Mouse (Mus musculus): ENCODE data around the gene Tnfrsf25.

The Tnfrsf25 gene

GRCm38 (mm10) chr4:152092751-152093293, 22.9 kb upstream of the Tnfrsf25 start:
- no peak for DNase-seq (ENCODE audit: low spot score)

GRCm38 (mm10) chr4:152094233-152094632, 21.5 kb upstream of the Tnfrsf25 start:
- no peak for DNase-seq (ENCODE audit: low spot score)

GRCm38 (mm10) chr4:152095937-152096910, 19.5 kb upstream of the Tnfrsf25 start:
- DNase-seq (ENCODE audit: low spot score): no peak

GRCm38 (mm10) chr4:152096927-152097326, 18.8 kb upstream of the Tnfrsf25 start:
- no peak for DNase-seq (ENCODE audit: low spot score)

GRCm38 (mm10) chr4:152097911-152098799, 17.6 kb upstream of the Tnfrsf25 start:
- DNase-seq (ENCODE audit: low spot score): no peak

DNA sequence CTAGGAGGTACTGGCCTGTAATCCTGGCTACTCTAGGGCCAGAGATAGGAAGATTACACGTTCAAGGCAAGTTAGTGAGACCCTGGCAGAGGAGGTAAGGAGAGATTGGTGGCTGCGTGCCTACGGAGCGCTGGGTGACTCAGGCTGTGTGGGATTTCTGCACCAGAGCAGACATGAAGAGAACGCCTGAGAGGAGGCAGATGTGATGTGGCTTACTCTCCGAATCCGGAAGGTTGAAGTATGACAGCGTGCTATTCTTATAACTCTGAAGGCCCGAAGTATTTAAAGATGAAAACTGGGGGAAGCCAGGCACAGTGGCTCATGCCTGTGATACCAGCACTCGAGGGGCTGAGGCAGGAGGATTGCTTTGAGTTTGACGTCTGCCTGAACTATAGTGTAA, 15.2 kb upstream of the Tnfrsf25 start:
- DNase-seq (ENCODE audit: low spot score): no peak

DNA sequence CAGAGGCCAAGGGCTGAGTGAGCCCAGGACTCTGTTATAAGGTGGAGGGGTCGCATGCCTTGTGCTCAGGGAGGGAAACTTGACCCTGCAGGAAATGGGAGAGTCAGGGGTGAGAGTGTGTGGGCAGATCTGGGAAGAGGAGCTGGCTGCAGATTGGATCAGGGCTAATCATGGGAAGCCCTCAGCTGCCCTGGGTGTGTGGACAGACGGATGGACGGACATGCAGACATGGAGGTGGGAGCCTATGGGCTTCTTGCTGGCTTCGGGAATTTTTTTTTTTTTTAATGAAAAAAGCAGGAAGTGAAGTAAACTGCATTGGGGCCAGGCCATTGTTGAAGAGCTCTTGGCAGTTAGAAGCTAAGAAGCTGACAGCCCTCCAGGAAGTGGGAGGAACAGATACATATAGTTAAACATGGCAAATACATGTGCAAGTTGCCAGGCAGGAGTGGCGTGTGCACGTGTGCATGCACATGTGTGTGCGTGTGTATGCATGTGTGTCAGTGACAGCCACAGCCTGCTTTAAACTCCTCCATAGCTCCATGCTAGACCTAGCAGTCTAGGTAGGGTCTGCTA, 14.6 kb upstream of the Tnfrsf25 start:
- no peak for DNase-seq (ENCODE audit: low spot score)

DNA sequence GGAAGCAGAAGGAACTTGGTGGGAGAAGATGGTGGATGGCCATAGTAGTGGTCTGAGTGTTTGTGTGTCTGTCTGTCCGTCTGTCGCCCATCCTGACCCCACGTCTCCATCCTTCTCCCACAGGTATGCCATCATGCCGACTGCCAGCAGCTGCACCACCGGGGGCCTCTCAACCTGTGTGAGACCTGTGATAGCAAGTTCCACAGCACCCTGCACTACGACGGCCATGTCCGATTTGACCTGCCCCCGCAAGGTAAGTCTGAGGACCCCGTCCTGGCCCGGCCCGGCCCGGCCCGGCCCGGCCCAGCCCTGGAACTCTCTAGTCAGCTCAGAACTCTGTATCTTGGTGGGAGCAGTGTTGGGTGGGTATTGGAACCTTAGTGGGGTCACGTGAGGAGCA, 13.8 kb upstream of the Tnfrsf25 start:
- DNase-seq (ENCODE audit: low spot score): no peak

GRCm38 (mm10) chr4:152103025-152103424, 12.7 kb upstream of the Tnfrsf25 start:
- no peak for DNase-seq (ENCODE audit: low spot score)

- DNase-seq (ENCODE audit: low spot score): no peak
Observed at GRCm38 (mm10) chr4:152106746-152107145, 9.0 kb upstream of the Tnfrsf25 start.

DNA sequence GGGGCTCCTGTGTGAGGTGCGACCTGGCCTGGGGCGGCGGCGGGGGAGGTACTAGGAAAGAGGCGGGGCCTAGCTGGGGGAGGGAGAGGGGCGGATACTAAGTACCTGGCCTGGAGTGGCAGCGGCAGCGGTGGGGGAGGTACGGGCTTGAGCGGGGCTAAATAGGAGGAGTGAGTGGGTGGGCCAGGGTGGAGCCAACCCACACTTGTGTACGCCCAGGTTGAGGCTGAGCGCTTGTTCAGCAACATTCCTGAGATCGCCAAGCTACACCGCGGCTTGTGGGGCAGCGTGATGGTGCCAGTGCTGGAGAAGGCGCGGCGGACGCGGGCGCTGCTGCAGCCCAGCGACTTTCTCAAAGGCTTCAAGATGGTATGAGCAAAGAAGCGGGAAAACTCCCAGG, 8.2 kb upstream of the Tnfrsf25 start:
- no peak for DNase-seq (ENCODE audit: low spot score)

DNA sequence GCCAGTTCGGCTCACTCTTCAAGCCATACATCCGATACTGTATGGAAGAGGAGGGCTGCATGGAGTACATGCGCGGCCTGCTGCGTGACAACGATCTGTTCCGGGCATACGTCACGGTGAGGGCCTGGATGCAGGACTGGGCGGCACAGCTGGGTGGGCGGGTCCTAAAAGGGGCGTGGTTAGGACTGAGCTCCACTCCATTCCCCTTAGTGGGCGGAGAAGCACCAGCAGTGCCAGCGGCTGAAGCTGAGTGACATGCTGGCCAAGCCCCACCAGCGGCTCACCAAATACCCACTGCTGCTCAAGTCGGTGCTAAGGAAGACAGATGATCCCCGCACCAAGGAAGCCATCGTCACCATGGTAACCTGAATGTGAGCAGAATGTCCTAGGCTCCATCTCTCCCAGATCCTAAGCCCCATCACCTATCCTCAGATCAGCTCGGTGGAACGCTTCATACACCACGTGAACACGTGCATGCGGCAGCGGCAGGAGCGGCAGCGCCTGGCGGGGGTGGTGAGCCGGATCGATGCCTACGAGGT, 7.7 kb upstream of the Tnfrsf25 start:
- no peak for DNase-seq (ENCODE audit: low spot score)

DNA sequence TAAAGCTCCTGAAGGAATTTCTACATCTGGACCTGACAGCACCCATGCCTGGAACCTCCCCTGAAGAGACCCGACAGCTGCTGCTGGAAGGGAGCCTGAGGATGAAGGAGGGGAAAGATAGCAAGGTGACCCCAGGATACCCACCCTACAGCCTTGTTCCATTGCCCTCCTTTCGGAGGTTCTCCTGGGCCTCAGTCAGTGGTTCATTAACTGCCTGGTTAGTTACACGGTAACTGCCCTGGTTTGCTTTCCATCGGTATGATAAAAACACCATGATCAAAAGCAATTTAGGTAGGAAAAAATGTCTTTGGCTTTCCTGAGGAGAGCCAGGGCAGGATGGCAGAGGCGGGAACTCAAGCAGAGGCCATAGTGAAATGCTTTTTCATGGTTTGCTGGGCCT, 7.1 kb upstream of the Tnfrsf25 start:
- no peak for DNase-seq (ENCODE audit: low spot score)

- DNase-seq (ENCODE audit: low spot score): no peak
Observed at GRCm38 (mm10) chr4:152109509-152109908, 6.2 kb upstream of the Tnfrsf25 start.

GRCm38 (mm10) chr4:152110689-152111088, 5.0 kb upstream of the Tnfrsf25 start:
- DNase-seq (ENCODE audit: low spot score): no peak

GRCm38 (mm10) chr4:152112329-152112728, 3.4 kb upstream of the Tnfrsf25 start:
- DNase-seq (ENCODE audit: low spot score): no peak

GRCm38 (mm10) chr4:152114080-152114479, 1.7 kb upstream of the Tnfrsf25 start:
- no peak for DNase-seq (ENCODE audit: low spot score)

- no peak for DNase-seq (ENCODE audit: low spot score)
Observed at GRCm38 (mm10) chr4:152117538-152117937, 1.8 kb downstream of the Tnfrsf25 start.

- DNase-seq (ENCODE audit: low spot score): no peak
Observed at GRCm38 (mm10) chr4:152119396-152120292, 3.9 kb downstream of the Tnfrsf25 start.

DNA sequence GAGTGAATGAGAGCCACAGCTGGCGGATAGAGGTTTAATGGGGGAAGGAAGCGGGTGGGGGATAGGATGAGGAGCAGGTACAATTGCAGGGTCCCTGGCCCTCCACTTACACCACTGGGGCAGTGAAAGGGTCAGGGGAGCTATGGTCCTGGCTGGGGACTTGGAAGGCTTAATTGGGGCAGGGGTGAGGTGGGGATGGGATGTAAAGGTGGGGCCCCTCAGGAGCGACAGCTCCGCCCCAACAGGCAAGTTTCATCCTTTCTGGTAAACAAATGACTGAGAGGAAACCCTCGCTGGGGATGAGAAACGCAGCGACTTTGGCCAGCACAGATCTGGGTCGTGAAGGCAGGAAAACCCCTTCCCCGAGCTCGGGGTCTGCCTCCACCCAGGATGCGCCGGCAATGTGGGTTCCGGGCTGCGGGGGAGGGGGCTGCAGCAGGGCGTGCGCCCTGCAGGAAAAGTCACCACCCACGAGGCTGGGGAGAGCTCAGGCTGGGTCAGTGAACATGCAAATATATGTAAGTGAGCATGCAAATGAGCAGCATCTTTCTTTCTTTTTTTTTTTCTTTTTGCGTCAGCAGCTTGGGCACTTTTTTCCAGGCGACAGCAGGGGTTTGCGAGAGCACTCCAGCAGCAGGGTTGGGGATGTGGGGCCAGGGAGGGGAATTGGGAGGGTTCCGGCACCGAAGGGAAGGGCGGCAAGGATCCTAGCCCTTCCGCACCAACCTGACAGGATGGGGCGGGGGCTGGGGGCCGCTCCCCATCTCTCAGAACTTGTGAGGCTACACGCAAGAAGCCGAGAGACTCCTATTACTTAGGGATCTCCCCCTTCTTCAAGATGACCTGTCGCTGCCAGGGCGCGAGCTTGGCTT, 4.8 kb downstream of the Tnfrsf25 start:
- no peak for DNase-seq (ENCODE audit: low spot score)
